Mouse (Mus musculus): ENCODE measurements at regions not wholly inside any gene's neighbourhood (a gene's known extent, or its start where the extent isn't known, plus 50 kb on each side); places are given as distances from the start of the nearest gene placed in this dataset.

DNA sequence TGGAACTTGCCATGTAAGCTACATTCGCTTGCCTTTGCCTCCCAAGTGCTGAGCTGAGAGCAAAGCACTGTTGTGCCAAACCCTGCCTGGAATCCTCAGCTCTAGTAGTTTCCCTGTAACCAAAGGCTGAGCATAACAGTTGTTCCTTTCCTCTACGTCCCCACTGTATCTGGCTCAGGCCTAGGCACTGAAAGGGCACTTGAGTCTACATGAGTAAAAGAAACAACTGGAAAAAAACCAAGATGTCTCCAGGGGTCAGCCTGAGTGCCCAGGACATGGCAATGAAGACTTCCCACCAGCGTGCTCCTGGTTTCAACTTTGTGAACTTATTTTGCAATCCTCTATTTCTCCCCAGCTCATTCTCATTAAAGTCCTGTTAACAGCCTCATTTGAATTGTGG lies 150.5 kb upstream of the Bcl6 start:
- no peak for DNase-seq

DNA sequence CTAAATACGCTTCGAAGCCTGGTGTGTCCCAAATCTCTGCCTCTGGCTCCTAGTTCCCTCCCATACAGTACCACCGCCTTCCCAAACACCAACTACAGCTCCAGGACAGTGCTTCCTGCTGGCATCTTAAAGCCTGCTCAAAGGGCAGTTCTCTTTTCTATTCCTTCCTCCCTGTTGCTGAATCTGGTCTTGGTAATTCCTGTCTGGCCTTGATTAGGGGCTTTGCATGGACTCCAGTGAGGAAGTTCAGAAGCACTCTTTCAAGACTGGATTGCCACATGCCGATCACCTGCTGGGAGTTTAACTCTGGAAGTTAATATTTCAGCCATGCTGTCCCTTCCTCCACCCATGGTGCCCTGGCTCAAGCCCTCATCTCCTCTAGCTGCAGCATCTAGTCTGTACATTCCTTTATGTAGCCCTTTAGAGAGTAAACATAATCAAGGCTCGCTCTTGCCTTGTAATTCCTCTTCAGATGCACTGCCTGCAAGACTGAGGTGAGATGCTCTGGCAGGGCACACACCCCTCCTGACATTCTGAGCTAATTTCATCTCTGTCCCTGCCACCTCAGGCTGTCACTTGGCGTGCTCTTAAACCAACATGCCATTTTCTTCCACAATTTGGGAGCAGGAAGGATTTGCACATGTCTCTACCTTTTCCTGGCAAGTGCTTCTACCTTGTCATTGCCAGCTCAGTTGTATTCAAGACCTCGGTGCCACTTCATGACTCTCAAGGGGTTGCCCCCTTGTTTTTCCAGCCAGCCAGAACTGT lies 148.8 kb upstream of the Bcl6 start:
- peak; percentile 17 to 19 for DNase-seq

DNA sequence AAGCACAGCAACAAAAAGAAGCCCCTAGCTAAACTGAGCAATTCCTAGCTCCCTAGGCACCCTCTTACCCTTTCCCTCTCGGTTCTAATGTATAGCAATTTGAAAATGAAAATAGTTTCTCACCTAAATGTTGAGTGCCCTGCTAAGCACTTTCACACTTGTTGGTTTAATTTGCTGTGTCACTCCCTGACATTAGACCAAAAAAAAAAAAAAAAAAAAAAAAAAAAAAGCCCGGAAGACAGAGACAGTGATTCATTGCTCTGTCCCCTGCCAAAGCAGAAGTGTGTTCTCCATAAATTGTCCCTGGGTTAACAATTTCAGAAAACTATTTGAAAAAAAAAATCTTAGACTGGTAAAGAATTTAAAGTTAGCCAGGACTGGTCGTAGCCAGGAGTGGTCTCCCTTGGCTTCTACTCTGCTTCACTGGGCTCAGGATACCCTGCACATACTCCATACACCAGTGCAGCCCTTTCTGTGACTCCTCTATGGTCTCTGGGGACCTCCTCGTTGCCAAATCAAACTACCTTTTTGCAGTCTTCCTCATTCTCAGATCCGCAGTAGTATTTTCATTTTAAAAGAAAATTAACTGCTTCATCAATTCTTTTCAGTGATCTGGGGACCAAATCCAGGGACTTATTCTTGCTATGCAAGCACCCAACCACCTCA lies 148.0 kb upstream of the Bcl6 start:
- no peak for DNase-seq

DNA sequence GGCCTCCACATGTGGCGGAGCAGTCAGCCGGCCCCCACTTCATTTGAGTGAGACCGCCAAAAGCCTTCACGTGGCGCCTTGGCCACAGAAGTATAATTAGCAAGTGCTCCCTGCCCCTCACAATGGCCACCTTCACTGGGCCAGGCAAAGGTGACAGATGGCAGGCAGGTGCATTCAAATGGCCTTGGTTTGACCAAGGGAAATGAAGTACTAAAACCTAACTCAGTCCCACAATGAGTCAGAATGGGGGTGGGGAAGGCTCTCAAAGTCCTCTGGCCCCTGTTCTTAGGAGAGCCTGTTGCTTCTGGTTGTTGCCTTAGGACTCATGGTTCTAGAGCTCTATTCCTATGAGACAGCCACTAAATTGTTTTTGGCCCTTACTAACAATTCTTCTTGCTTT lies 147.2 kb upstream of the Bcl6 start:
- DNase-seq: no peak

DNA sequence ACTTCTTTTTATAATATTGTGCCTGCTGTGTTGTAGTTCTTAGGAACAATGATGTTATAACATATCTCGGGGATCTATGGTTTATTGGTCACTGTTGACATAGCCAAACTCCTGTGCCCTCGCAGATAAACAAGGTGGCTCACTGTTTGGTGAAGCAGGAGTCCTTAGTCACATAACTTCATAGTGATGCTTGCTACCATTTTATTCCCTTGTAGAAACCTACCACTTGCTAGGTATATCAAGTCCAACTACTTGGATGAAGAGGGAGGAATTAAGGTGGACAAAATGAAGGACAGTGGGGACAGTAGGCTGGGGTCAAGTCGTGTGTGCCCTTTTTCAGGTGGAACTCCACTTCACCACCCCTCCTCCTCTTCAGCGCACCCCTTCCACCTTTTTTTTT lies 146.7 kb upstream of the Bcl6 start:
- no peak for DNase-seq

DNA sequence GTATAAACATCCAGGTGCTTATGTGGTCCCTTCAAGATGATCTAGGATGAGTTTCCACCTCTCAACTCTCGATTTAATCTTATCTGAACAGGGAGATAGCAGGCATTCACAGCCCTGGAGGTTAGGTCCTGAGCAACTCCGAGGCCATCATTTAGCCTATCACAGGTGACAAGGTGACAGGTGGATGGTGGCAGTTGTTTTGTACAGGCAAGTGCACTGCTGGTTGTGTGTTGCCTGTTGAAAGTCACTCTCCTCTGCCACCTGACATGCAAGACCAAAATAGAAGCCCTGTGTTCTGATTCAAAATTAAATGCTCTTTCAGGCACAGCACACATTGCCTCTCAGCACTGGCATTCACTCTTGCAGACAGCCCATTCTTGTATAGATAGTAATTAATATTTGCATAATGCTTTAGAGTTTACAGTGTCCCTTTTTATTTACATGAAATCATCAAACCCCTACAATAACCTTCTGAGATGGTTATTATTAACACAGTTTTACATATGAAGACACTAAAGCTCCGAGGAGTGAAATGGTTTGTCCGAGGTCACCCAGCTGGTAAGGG lies 145.9 kb upstream of the Bcl6 start:
- no peak for DNase-seq

DNA sequence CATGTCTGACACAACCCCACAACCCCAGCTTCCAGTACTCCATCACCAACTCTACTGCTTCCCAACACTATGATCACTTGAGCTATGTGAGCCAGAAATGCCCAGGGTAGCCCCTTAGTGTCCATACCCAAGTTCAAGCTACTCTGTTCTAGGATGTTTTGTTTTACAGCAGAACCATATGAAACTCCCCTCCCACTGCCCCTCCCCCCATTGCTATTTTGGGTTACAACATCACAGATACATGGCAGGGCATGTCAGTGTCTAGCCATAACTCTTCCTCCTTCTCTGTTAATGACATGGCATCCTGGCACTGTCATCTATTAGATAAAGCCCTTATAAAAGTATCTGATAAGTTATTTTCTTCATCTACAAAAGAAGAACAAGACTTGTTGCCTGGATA lies 142.0 kb upstream of the Bcl6 start:
- DNase-seq: no peak

DNA sequence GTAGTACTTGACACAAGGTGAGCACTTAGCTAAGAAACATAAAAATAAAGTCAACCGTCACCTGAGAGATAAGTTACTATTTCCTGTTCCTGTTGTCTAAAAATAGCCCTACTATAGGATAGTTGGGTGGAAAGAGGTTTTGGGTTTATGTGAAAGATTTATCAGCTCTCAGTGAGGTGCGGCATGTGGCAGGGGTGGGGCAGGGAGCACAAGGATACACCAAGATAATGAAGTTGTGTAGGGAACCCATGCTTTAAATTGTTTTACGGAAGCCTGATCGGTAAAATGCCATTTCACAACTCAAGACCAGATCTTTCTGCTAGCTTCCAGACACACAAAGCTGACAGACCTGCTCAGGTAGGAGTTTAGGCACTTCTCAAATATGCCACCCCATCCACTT lies 141.0 kb upstream of the Bcl6 start:
- no peak for DNase-seq

DNA sequence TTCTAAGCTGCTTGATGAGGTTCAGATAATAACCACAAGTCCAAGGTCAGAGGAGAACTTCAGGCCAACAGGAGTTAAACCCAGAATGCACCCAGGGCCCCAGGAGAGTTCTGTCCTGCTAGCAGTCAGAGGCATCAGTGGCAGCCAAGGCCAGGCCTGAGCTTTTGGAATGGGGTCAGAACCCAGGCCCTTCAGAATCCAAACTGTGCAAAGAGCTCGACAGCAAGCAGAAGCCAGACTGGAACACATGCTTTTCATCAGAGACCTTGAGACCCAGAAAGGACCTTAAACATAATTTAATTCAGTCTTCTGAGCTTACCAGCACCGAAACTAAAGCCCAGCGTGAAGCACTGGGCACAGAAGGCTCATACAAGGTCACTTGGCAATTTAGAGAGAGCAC lies 139.9 kb upstream of the Bcl6 start:
- DNase-seq: no peak

DNA sequence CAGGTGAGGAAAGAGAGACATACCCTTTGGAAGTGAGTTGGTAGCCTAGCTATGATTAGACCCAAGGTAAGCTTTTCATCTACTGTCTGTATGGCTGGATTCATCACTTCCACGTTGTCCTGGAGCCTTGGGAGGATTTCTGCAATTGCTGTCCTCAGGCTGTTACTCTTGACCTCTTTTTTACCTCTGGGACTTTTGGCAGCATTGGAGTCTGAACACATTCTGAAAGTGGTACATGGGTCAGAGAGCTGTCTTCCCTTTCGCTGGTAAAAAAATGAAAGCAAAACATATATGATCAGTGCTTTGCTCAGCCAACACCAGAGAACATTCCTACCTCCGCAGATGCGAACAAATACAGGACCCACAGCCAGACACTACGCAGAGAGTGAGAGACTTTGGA lies 136.1 kb upstream of the Bcl6 start:
- no peak for DNase-seq

DNA sequence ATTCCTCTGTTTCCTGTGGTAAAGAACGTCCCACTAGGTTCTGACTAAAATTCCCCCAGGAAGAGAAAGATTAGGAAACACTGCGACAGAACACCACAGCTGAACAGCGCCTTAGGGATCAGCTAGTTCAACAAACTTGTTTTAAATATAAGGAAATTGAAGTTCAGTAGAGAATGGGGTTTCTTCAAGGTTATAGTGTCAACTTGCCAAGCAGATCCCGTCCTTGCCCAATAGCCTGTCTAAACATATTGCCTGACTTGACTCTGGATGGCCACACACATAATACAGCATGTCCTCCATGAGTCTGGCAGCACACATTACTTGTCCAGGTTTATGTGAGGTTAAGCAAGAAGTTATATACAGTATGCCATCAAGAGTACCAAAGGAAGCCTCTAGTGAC lies 135.4 kb upstream of the Bcl6 start:
- no peak for DNase-seq

DNA sequence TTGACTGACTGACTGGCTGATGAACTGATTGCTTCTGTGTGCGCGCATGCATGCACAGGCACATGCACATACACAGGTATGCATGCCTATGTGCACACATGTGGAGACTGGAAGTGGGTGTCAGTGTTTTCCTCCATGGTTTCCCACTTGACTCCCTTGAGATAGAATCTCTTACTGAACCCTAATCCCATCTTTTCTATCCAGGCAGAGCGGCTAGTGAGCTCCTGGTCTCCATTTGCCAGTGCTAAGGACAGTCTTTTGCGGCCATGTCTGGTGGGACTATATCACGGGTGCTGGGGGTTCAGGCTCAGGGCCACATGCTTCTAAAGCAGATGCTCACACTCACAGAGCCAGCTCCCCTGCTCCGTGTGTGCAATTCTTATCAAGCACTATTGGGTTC lies 133.0 kb upstream of the Bcl6 start:
- DNase-seq: no peak

DNA sequence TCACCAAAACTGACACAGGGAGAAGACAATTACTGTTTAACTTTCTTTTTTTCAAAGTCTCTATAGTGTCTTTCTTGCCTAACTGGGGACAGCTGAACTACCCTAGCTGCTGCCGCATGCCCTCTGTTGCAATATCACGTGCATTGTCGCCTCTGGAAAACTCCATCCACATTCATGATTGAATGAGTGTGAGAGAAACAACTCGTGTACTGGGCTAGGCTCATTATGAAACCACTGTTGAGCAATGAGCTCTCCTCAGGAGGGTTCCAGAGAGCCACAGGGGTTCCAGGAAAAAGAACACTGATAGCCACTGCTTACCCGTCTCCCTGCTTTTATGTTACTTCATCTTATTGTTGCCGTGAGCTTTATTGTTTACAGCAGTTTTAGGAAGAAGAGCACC lies 132.2 kb upstream of the Bcl6 start:
- DNase-seq: no peak

DNA sequence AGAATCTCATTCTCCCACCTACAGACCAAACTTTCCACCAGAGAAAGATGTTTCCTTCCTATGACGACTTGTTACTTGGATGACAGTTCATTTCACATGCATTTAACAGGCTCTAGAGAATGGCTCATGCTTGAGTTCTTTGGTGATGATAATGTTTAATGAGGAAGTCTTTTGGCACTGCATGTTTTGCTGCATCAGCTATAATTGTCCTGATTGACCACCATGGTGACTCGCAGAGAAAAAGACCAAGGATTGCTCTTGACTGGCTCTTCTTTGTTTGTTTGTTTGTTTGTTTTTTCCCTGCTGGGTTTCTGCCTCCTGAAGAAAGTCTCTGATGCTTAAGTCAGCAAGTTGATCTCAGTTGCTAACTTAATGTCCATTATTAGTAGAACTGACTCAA lies 129.8 kb upstream of the Bcl6 start:
- DNase-seq: no peak

DNA sequence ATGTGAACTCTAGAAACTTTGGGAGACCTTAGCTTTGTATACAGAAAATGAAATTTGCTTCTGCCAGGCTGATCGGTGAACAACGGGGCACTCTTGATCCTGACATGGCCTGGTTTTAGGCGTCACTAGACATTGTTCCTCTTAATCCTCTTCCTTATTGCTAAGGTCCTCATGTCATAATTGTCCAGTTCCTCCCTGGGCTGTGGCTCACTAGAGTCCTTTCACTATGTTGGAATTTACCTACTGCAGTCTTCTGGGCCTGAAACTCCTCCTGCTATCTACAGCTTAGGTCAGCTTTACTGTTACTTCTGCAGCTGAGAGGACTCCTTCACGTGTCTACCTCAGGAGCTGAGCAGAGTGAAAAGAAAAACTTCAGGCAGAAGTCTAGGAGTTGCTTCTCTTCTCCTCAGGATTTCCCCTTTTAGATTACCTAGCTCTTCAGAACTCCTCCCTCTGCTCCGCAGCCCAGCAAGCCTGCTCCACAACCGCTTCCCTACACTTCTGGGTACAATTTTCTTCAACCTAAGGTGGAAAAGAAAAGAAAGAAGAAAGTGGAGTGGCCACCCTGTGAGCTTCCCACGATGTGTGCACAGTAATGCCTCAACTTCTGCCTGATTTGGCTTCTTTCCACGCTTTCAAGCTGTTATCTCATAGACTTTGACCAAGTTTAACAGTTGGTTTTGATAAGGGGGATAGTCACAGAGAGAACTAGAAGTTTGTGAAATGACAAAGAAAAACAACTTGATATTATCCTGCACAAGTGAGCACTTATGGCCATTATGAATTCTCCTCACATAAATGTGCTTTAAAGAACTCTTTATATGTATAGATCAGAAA lies 114.4 kb upstream of the Bcl6 start:
- DNase-seq: no peak

DNA sequence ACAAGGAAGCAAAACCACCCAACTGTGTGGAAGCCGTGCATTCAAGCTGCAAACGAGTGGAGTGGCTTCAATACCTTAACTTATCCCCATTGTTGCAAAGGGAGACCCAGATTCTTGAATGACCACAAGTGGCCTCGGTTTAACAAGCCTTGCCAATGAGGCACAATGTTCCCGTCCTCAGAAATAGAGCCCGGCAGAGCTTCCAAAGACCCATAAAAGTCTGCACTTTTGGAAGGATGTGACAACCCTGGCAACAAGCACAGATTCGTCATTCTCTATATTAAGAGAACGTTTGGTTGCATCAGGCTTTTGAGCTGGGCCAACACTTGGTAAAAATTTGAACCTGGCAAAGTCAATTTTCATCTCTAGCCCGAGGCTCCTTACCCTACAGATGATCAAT lies 108.9 kb upstream of the Bcl6 start:
- no peak for DNase-seq

DNA sequence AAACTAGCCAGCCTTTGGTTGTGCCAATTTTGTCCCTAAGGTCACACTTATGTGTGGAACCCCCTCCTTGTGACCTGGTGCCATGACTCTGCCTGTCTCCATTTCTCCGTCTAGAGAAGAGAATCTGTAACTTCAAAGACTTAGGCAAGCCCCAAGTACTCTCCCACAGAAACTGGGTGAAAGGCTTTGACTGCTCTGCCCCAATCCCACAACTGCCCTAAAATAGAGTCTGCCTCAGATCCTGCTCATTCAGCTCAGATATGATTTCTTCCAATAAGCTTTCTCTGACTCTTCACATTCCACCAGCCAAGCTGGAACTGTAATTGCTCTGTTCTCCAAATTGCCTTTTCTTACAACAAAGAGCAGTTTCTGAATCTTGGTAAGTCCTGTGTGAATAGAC lies 107.4 kb upstream of the Bcl6 start:
- no peak for DNase-seq

DNA sequence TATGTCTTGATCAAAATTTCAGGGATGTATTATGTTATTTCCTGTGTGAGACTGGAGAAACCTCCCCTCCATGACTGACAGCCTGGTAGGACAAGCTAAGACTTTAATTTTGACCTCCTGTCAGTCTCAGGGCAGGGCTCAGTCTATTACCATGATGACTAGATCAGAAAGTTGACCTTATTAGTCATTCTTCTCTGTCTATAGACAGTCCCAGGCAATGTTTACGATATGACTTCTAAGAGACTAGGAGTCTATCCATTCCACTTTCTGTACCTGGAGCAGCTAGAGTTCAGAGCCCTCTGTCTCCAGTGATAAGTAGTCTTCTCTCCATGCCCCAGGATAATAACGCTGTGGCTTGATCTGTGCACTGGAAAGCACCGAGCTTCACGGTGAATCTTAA lies 107.0 kb upstream of the Bcl6 start:
- no peak for DNase-seq

DNA sequence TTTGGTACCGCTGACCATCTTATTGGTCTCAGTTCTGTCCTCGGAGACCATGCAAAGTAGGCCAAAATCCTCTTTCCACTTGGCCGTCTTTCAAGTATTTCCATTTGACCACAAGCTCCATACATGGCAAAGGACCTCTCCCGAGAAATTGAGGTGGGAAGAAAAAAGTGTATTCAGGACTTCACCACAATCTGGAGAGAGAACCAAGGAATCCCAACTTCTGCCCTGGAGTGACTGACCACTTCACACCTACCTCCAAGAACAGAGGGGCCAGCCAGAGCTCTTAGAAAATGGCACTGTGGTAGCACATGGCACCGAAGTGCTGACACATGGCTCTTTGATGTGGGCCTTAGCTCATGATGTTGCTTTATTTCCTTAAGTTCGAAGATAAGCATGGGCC lies 105.9 kb upstream of the Bcl6 start:
- no peak for DNase-seq

DNA sequence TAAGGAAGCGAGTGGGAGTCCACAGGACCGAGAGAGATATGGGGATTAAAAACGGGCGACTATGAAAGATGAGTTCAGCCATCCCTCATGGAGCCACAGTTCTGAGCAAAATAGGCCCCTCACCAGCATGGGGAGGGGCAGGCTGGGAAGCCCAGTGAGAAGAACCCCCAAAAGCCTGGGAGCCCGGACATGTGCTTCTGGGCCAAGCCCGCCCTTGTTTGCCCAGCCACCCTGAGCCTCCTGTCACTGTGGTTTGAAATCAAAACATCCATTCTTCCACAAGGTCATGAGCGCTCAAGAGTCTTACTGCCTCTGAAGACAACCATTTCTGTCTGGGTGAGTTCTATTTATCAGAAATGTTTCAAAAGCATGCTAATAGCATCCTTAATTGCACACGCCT lies 105.0 kb upstream of the Bcl6 start:
- no peak for DNase-seq

DNA sequence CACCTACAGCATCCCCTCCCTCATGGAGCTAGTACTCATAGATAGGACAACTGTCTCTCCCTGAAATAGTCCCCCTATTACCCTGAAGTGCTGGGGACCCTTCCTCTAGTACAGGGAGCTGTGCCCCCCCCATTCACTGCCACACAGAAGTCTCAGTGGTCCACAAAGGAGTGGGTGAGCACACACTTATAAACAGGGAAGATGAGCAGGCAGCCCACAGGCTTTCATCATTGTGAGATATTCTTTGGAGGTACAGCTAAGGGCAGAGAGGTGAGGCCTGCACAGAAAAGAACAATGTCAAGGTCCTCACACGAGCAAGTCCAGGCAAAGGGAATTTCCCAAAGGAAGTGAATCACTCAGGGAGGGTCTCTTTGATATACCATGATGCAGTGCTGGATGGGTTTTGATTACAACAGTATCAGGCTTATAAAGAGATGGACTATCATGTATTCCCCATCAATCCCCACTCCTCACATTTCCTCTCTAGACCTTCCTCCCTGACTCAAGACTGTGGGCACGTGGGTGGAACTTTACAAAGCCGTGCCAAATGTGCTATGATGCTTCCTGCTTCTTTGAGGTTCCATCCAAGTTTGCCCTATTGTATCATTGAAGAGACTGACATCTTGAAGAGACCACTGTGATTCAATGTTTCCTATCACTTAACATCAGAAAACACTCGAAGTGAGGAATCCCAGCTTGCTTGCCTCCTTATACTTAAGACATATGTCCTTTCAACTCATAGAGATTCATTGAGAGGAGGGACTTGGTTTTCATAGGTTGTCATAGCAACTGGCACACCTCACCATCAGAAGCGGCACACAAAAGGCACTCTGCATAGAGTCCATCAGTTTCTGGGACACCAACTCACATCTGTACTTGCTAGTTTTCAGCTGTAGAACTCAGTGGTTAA lies 104.2 kb upstream of the Bcl6 start:
- DNase-seq: no peak

DNA sequence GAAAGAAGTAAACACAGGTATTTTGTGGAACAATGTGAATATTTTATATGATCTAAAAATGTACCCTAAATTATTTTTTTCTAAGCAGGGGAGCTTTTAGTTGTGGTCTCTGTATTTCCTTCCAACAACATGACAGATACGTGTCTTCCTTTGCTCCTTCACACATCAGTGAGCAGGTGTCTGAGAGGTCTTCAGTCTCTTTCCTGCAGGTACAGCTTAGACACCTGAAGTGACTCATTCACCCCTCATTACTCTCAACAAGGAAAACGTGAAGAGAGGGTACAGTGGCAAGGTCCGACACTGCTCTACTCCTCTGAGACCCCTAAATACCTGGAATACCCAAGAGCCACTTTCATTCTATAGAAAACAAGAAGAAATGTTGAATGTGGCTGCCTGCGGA lies 103.5 kb upstream of the Bcl6 start:
- DNase-seq: no peak

DNA sequence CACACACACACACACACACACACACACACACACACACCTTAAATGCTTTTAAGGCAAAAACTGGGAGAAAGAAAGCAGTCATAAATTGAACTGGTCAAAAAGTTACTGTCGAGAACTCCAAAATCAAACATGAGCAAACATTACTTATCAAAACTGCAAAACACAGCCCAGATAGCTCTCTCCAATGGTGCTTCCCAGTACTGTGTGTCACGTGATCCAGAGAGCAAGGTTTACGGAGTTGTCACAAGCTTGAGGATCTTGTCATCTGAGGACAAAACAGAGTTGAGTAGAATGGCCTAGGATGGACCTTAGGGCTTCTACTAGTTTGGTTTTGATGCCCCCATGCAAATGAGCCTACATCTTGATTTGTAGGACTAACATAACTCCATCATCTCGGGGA lies 102.3 kb upstream of the Bcl6 start:
- no peak for DNase-seq

Data from kidney, postnatal 36 days (tissue).